Mouse (Mus musculus) forebrain, embryonic 11.5 days (tissue): Measurements from ENCODE around the gene Dnah7a. TPM values are rescaled to one million over a fixed set of nuclear protein-coding genes. Genes with fewer than 3 reads are reported as not detected.
"Not testable (repeated sequence)": the region's sequence is repeated elsewhere in the genome, so short reads cannot be mapped to it uniquely, and the experiment has no call there.

Experiments used
- ATAC-seq: fragments of 200-750 bp; cut with Nextera tagmentation; replicated peaks from 2 replicates; pipeline ENCODE4 v1.8.0; 2017; ENCODE audit warnings: moderate TSS enrichment; ENCODE audit not compliant: low FRiP score
- DNase-seq: peaks from one replicate; pipeline ENCODE4 v3.0.0-alpha.2; 2017; ENCODE audit warnings: low spot score
- H3K27ac ChIP-seq: fragments of 300-500 bp; sonication (generic); 2 replicates; pipeline ENCODE4 v1.5.1; 2014; ENCODE audit warnings: low read depth, low read length
- H3K27me3 ChIP-seq: fragments of 300-500 bp; sonication (generic); 2 replicates; pipeline ENCODE4 v1.6.1; 2014; ENCODE audit warnings: mild to moderate bottlenecking, low read length, mixed read lengths; ENCODE audit not compliant: control insufficient read depth, insufficient read depth
- H3K36me3 ChIP-seq: fragments of 300-500 bp; sonication (generic); 2 replicates; pipeline ENCODE4 v1.6.1; 2014; ENCODE audit warnings: mild to moderate bottlenecking, low read length, moderate library complexity, mixed read lengths; ENCODE audit not compliant: control insufficient read depth, insufficient read depth
- H3K4me1 ChIP-seq: fragments of 300-500 bp; sonication (generic); replicated peaks from 2 replicates; pipeline ENCODE4 v1.6.1; 2014; ENCODE audit warnings: low read length, mixed read lengths; ENCODE audit not compliant: control insufficient read depth, insufficient read depth
- H3K4me2 ChIP-seq: fragments of 300-500 bp; sonication (generic); 2 replicates; pipeline ENCODE4 v1.6.1; 2014; ENCODE audit warnings: low read depth, mild to moderate bottlenecking, low read length, moderate library complexity, mixed read lengths; ENCODE audit not compliant: severe bottlenecking
- H3K4me3 ChIP-seq: fragments of 300-500 bp; sonication (generic); 2 replicates; pipeline ENCODE4 v1.5.1; 2014; ENCODE audit warnings: low read depth, low read length
- H3K9ac ChIP-seq: fragments of 300-500 bp; sonication (generic); 2 replicates; pipeline ENCODE4 v1.6.1; 2014; ENCODE audit warnings: low read length
- H3K9me3 ChIP-seq: fragments of 300-500 bp; sonication (generic); 2 replicates; pipeline ENCODE4 v1.6.1; 2016; ENCODE audit warnings: low read length, mixed read lengths; ENCODE audit not compliant: control insufficient read depth
- whole genome bisulfite sequencing: fragments of 180-500 bp; shearing (Covaris S2); extraction: QIAGEN DNeasy Blood & Tissue Kit; methylation state at CpG from one replicate; pipeline ENCODE4 v1.1.7; 2014; 5-methylcytosine and 5-hydroxymethylcytosine counted together
- polyA plus RNA-seq: library from polyadenylated mRNA; unstranded; fragments of >200 nt; fragmentation: Nextera tagmentation; extraction: Ambion mirVana; gene quantifications from 2 replicates; pipeline ENCODE4 v1.2.1, GENCODE M21; 2014

Dnah7a gene
- polyA plus RNA-seq, 1 experiment from 2014 or later, result 8.7 TPM

DNA sequence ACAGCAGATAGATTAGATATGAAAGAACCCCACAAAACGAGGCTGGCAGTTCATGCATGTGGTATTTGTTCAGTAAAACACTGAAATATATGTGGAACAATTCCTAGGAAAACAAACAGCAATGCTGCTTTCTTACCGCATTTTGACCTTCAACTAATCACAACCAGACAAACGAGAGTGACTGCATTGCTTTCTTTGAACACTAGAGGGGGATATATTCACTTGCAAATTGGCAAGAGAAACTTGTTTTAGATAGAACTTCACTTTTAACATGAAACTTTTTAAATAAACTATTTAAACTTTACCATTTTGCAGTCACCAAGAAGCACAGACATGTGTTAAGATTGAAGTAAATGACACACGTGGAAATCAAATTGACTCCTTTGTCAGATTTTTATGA lies 8.9 kb upstream of the Dnah7a start:
- Histone ChIP-seq H3K36me3 (no peaks in the 10 kb centered on the region), H3K4me3 (no peak overlapping the region), H3K9ac (no peak overlapping the region), H3K4me1 (no peaks in the 10 kb centered on the region), H3K27ac (no peak overlapping the region), H3K9me3 (no peaks in the 10 kb centered on the region), H3K27me3 (no peaks in the 10 kb centered on the region), H3K4me2 (no peak overlapping the region)
- 2% methylated on average over 4 of the region's 4 CpGs for WGBS
- no peak for DNase-seq
- ATAC-seq, result no peak

DNA sequence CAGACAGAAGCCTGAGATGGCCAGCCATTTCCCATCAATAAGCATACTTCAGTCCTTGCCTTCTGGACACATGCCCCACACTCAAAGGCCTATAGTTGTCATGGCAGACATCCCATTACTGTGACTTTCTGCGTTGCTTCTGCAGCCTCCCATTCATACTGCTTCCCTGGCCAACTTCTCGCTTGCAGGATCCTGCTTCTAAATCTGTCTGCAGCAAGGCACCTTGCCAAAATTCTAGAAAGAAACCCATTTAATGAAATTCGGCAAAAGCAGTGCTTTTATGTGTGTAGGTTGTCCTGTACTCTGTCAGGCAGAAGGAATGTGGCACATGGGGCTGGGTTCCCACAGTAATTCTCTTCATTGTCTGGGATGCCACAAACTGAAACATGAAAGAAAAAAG lies 6.8 kb upstream of the Dnah7a start:
- not testable (repeated sequence) for ATAC-seq, H3K9me3 ChIP-seq, H3K4me1 ChIP-seq, H3K27ac ChIP-seq, H3K4me2 ChIP-seq, H3K27me3 ChIP-seq, H3K36me3 ChIP-seq, DNase-seq, H3K4me3 ChIP-seq, H3K9ac ChIP-seq
- 56% methylated on average over 2 of the region's 3 CpGs for WGBS

DNA sequence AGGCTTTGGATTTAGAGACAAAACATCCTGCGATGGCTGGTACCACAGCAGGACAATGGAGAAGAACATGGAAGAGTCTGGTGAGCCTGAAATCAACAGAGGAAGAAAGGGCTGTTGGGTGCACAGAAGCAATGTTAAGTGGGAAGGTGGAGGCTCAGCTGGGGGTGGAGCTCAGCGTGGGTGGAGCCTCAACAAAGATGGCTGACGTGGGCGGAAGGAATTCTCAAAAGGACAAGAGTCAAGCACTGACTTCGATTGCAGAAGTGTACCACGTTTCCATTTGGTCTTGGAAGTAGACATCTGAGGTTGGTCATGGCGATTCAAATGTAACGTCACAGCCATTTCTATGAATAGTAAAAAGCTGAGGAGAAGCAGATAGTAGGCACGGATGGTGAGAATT lies 4.5 kb upstream of the Dnah7a start:
- ATAC-seq (no peak), DNase-seq (no peak)
- H3K9ac ChIP-seq, result no peak overlapping the region
- H3K27ac ChIP-seq, result no peak overlapping the region
- H3K4me3 ChIP-seq, result no peak overlapping the region
- WGBS, result 90% methylated on average over 9 of the region's 9 CpGs
- H3K9me3 ChIP-seq, result no peaks in the 10 kb centered on the region
- no peaks in the 10 kb centered on the region for H3K4me1 ChIP-seq
- H3K36me3 ChIP-seq, result no peaks in the 10 kb centered on the region
- H3K4me2 ChIP-seq, result no peak overlapping the region
- no peaks in the 10 kb centered on the region for H3K27me3 ChIP-seq

DNA sequence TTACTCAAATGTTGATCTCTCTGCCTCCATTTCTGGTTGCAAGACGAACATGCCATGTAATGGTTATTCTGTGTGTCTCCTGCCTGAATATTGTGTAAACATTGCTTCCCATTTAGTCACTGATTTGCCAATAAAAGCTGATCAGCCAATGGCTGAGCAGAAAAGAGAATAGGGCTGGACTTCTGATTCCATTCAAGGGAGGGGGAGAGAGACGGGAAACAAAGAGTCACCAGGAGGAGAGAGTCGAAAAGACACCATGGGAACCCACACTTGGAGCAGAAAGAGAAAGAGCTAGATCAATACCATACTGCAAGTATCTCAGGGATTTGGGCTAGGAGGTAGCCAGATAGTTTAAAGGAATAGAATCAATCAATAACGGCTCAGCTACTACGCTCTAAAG lies 3.0 kb upstream of the Dnah7a start:
- H3K4me2 ChIP-seq, H3K4me3 ChIP-seq, H3K4me1 ChIP-seq, H3K9me3 ChIP-seq, H3K36me3 ChIP-seq, DNase-seq, H3K27me3 ChIP-seq, H3K9ac ChIP-seq, ATAC-seq, H3K27ac ChIP-seq: not testable (repeated sequence)
- WGBS, result 78% methylated on average over 5 of the region's 5 CpGs

DNA sequence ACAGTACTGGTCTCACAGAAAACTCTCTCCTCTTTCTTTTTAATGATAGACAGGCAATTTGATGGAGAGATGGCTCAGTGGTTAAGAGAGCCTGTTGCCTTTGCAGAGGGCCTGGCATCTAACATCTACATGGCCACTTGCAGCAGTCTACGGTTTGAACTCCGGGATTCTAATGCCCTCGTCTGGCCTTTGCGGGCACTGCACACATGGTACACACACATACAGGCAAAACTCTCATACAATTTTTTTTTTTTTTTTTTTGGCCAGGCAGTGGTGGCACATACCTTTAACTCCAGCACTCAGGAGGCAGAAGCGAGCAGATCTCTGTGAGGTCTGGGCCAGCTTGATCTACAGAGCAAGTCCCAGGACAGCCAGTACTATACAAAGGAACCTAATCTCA lies 2.4 kb downstream of the Dnah7a start:
- Histone ChIP-seq H3K4me1 (no peaks in the 10 kb centered on the region), H3K9me3 (no peaks in the 10 kb centered on the region), H3K4me3 (no peak overlapping the region), H3K27ac (no peak overlapping the region), H3K27me3 (no peaks in the 10 kb centered on the region), H3K36me3 (no peaks in the 10 kb centered on the region), H3K9ac (no peak overlapping the region), H3K4me2 (no peak overlapping the region)
- DNase-seq (no peak), ATAC-seq (no peak)
- 86% methylated on average over 5 of the region's 5 CpGs for WGBS

DNA sequence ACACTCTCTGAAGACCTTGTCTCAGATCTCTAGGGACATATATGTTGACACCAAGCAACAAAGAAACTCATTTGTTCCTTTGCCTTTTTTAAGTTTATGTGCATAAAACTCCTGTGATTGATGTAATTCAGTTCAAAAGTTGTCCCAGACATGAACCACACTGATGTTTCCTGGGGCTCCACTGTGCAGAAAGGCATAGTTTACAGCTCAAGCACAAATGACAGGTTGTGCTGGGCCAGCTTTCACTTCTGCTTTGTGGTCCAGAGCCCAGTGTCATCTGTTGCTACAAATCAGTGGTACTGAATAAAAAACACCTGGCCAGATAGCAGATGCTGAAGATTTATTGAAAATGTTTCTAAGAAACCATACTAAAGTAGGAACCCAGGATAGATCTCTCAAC lies 42.3 kb downstream of the Dnah7a start:
- not testable (repeated sequence) for H3K27ac ChIP-seq, H3K27me3 ChIP-seq, H3K9me3 ChIP-seq, H3K36me3 ChIP-seq, H3K4me3 ChIP-seq, H3K4me2 ChIP-seq, ATAC-seq, H3K9ac ChIP-seq, H3K4me1 ChIP-seq, DNase-seq

DNA sequence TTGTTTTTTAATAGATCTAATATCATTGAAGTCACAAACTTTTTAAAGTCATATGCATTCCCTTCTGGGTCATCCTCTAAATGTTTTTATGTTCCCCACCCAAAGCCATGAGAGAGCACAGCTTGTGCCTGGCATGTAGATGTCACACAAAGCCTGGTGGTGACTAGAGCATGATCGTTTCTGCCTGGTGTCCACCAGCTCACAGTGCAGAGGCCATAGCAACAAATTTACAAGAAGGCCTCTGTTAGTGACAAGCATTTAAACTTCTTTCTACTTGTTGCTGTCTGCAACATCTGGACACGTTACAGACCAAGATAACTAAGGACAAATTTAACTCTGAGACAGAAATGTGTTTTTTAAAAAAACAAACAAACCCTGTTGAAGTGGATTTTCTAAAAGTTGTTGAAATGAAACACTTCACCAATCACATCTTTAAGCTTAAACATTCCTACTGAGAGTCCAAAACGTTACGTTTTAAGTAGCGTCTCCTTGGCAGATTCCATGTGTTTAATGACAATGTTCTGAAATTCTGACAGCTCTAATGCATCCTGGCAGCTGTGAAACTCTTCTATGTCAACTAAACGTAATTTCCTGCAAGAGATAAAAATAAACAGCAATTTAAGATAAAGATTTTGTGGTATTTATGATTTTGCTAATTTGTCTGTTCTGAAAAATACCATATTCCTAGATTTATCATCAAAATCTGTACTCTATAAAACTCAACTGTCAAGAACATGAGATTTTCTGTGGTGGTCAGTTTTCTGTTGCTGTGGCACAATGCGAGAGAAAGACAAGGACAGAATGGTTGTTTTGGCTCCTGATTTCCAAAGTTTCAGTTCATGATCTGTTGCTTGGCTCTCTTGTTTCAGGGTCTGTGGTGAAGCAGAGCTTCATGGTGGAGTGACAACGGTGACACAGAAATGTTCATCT lies 66.5 kb downstream of the Dnah7a start:
- ATAC-seq, result no peak
- Histone ChIP-seq H3K4me2 (no peak overlapping the region), H3K4me3 (no peak overlapping the region), H3K9me3 (no peaks in the 10 kb centered on the region), H3K9ac (no peak overlapping the region), H3K27ac (no peak overlapping the region), H3K27me3 (no peaks in the 10 kb centered on the region), H3K4me1 (no peaks in the 10 kb centered on the region), H3K36me3 (no peaks in the 10 kb centered on the region)
- no peak for DNase-seq
- WGBS, result 79% methylated on average over 8 of the region's 8 CpGs

DNA sequence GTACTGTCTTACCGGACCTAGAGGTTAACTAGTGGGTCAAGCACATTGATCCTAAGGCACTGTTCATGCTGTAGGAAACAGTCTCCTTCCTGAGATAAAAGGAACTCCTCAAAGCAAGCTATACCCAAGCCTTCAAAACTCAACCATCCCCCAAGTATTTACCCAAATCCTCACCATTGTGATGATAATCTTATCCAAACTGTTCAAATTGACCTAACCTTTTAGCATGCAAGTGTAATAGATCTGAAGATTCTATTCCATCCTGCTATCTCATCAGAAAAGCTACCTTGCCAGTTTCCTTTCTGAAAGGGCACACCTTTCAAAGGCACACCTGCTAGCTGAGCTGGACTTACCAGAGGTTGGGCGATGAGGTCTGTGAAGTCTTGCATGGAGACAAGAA lies 70.9 kb downstream of the Dnah7a start:
- H3K4me1 ChIP-seq, result not testable (repeated sequence)

DNA sequence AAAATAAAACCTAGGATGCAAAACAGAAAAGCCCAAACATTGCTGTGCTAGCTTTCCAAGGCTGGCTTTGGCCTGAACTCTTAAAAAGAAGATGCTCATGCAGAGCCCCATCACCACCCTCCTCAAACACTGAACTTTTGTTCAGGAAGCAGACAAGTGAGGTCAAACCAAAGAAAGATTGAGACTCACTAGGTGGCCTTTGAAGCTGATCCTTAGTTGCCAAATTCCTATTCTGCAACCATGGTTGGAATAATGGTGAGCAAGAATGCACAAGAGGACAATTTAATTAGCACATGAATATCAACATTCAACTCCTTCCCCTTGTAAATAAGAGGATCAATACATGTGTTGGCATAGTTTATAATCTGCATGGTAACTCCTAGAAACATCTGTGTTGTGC lies 74.5 kb downstream of the Dnah7a start:
- not testable (repeated sequence) for H3K9ac ChIP-seq, H3K27ac ChIP-seq, H3K4me2 ChIP-seq, H3K27me3 ChIP-seq, DNase-seq, ATAC-seq, H3K4me1 ChIP-seq, H3K4me3 ChIP-seq, H3K36me3 ChIP-seq, H3K9me3 ChIP-seq

More for the DNA sequence above, 70.9 kb downstream of the Dnah7a start:
- not testable (repeated sequence) for ATAC-seq, H3K9me3 ChIP-seq, H3K27ac ChIP-seq, H3K4me3 ChIP-seq, H3K27me3 ChIP-seq, H3K36me3 ChIP-seq, DNase-seq, H3K9ac ChIP-seq, H3K4me2 ChIP-seq
- WGBS, result 54% methylated on average over 2 of the region's 2 CpGs
